Mouse (Mus musculus) embryonic facial prominence, embryonic 11.5 days (tissue): ENCODE measurements around the gene Atp11c. TPM values are rescaled to one million over a fixed set of nuclear protein-coding genes. Genes with fewer than 3 reads are reported as not detected.

Experiments
- ATAC-seq: fragments of 200-750 bp; cut with Nextera tagmentation; replicated peaks from 2 replicates; pipeline ENCODE4 v1.8.0; 2017; ENCODE audit warnings: low read depth; ENCODE audit not compliant: insufficient number of reproducible peaks, low FRiP score, low TSS enrichment
- DNase-seq: peaks from one replicate; pipeline ENCODE4 v3.0.0-alpha.2; 2015; ENCODE audit warnings: low spot score
- H3K27ac ChIP-seq: fragments of 300-500 bp; sonication (generic); replicated peaks from 2 replicates; pipeline ENCODE4 v1.5.1; 2014; ENCODE audit warnings: mild to moderate bottlenecking, low read depth, low read length, control low read depth
- H3K27me3 ChIP-seq: fragments of 300-500 bp; sonication (generic); 2 replicates; pipeline ENCODE4 v1.6.1; 2014; ENCODE audit warnings: mild to moderate bottlenecking, low read length, moderate library complexity, mixed read lengths; ENCODE audit not compliant: control insufficient read depth, insufficient read depth
- H3K36me3 ChIP-seq: fragments of 300-500 bp; sonication (generic); replicated peaks from 2 replicates; pipeline ENCODE4 v1.6.1; 2014; ENCODE audit warnings: low read depth, mild to moderate bottlenecking, low read length, moderate library complexity, mixed read lengths; ENCODE audit not compliant: control insufficient read depth, insufficient read depth
- H3K4me1 ChIP-seq: fragments of 300-500 bp; sonication (generic); 2 replicates; pipeline ENCODE4 v1.6.1; 2014; ENCODE audit warnings: low read length, mixed read lengths; ENCODE audit not compliant: control insufficient read depth, insufficient read depth
- H3K4me2 ChIP-seq: fragments of 300-500 bp; sonication (generic); 2 replicates; pipeline ENCODE4 v1.6.1; 2014; ENCODE audit warnings: low read depth, mild to moderate bottlenecking, control low read depth, low read length, moderate library complexity
- H3K4me3 ChIP-seq: fragments of 300-500 bp; sonication (generic); 2 replicates; pipeline ENCODE4 v1.5.1; 2014; ENCODE audit warnings: low read depth, low read length, control low read depth
- H3K9ac ChIP-seq: fragments of 300-500 bp; sonication (generic); replicated peaks from 2 replicates; pipeline ENCODE4 v1.6.1; 2014; ENCODE audit warnings: mild to moderate bottlenecking, control low read depth, low read length
- H3K9me3 ChIP-seq: fragments of 300-500 bp; sonication (generic); replicated peaks from 2 replicates; pipeline ENCODE4 v1.6.1; 2016; ENCODE audit warnings: mild to moderate bottlenecking, low read length, inconsistent platforms, mixed read lengths; ENCODE audit not compliant: control insufficient read depth
- WGBS: fragments of 180-500 bp; shearing (Covaris S2); extraction: QIAGEN DNeasy Blood & Tissue Kit; methylation state at CpG from one replicate; pipeline ENCODE4 v1.1.7; 2014; 5-methylcytosine and 5-hydroxymethylcytosine counted together
- polyA plus RNA-seq: library from polyadenylated mRNA; unstranded; fragments of >200 nt; fragmentation: Nextera tagmentation; extraction: Ambion mirVana; gene quantifications from 2 replicates; pipeline ENCODE4 v1.2.1, GENCODE M21; 2014

Atp11c gene
- polyA plus RNA-seq, 1 experiment from 2014 or later: 17.0 TPM

- Histone ChIP-seq H3K4me3 (no peak overlapping the region), H3K27ac (no peak overlapping the region), H3K36me3 (no peaks in the 10 kb centered on the region), H3K9ac (no peak overlapping the region), H3K4me2 (no peak overlapping the region), H3K9me3 (no peaks in the 10 kb centered on the region), H3K4me1 (no peaks in the 10 kb centered on the region), H3K27me3 (no peaks in the 10 kb centered on the region)
- DNase-seq (no peak), ATAC-seq (no peak)
These were observed 212.1 kb downstream of the Atp11c start for GRCm38 (mm10) chrX:60380386-60380785.

GRCm38 (mm10) chrX:60348741-60349140 is 243.8 kb downstream of the Atp11c start:
- Histone ChIP-seq H3K9ac (no peak overlapping the region), H3K36me3 (no peaks in the 10 kb centered on the region), H3K4me1 (no peaks in the 10 kb centered on the region), H3K9me3 (no peaks in the 10 kb centered on the region), H3K4me3 (no peak overlapping the region), H3K27me3 (no peaks in the 10 kb centered on the region), H3K4me2 (no peak overlapping the region), H3K27ac (no peak overlapping the region)
- no peak for ATAC-seq
- WGBS: 90% methylated on average over 1 of the region's 1 CpGs
- no peak for DNase-seq

- no peak for DNase-seq
- H3K27ac ChIP-seq: no peak overlapping the region
- H3K4me2 ChIP-seq: no peak overlapping the region
- H3K4me1 ChIP-seq: no peaks in the 10 kb centered on the region
- no peak overlapping the region for H3K9ac ChIP-seq
- no peaks in the 10 kb centered on the region for H3K9me3 ChIP-seq
- H3K4me3 ChIP-seq: no peak overlapping the region
- no peak for ATAC-seq
- H3K27me3 ChIP-seq: no peaks in the 10 kb centered on the region
- H3K36me3 ChIP-seq: no peaks in the 10 kb centered on the region
These were observed 247.1 kb downstream of the Atp11c start for GRCm38 (mm10) chrX:60345447-60345846.

GRCm38 (mm10) chrX:60344991-60345390 is 247.5 kb downstream of the Atp11c start:
- Histone ChIP-seq H3K27ac (no peak overlapping the region), H3K9me3 (no peaks in the 10 kb centered on the region), H3K4me3 (no peak overlapping the region), H3K4me1 (no peaks in the 10 kb centered on the region), H3K27me3 (no peaks in the 10 kb centered on the region), H3K36me3 (no peaks in the 10 kb centered on the region), H3K9ac (no peak overlapping the region), H3K4me2 (no peak overlapping the region)
- 75% methylated on average over 4 of the region's 4 CpGs for WGBS
- DNase-seq (no peak), ATAC-seq (no peak)

GRCm38 (mm10) chrX:60329735-60330134 is 262.8 kb downstream of the Atp11c start:
- H3K4me1 ChIP-seq: no peaks in the 10 kb centered on the region
- no peaks in the 10 kb centered on the region for H3K36me3 ChIP-seq
- no peaks in the 10 kb centered on the region for H3K27me3 ChIP-seq
- DNase-seq (no peak), ATAC-seq (no peak)
- no peak overlapping the region for H3K9ac ChIP-seq
- no peak overlapping the region for H3K4me2 ChIP-seq
- H3K4me3 ChIP-seq: no peak overlapping the region
- no peak overlapping the region for H3K27ac ChIP-seq
- H3K9me3 ChIP-seq: no peaks in the 10 kb centered on the region
- WGBS: 94% methylated on average over 3 of the region's 3 CpGs

- WGBS: 98% methylated on average over 4 of the region's 4 CpGs
- no peak overlapping the region for H3K4me2 ChIP-seq
- H3K27me3 ChIP-seq: no peaks in the 10 kb centered on the region
- H3K36me3 ChIP-seq: no peaks in the 10 kb centered on the region
- DNase-seq (no peak), ATAC-seq (no peak)
- no peak overlapping the region for H3K27ac ChIP-seq
- no peak overlapping the region for H3K4me3 ChIP-seq
- no peak overlapping the region for H3K9ac ChIP-seq
- H3K4me1 ChIP-seq: no peaks in the 10 kb centered on the region
- H3K9me3 ChIP-seq: no peaks in the 10 kb centered on the region
These were observed 271.2 kb downstream of the Atp11c start for GRCm38 (mm10) chrX:60321321-60321720.

GRCm38 (mm10) chrX:60317661-60318060 is 274.8 kb downstream of the Atp11c start:
- WGBS: 93% methylated on average over 3 of the region's 3 CpGs
- H3K4me1 ChIP-seq: no peaks in the 10 kb centered on the region
- H3K27ac ChIP-seq: no peak overlapping the region
- ATAC-seq (no peak), DNase-seq (no peak)
- no peaks in the 10 kb centered on the region for H3K27me3 ChIP-seq
- no peaks in the 10 kb centered on the region for H3K36me3 ChIP-seq
- H3K4me2 ChIP-seq: no peak overlapping the region
- H3K4me3 ChIP-seq: no peak overlapping the region
- H3K9ac ChIP-seq: no peak overlapping the region
- H3K9me3 ChIP-seq: no peaks in the 10 kb centered on the region

- Histone ChIP-seq H3K4me2 (no peak overlapping the region), H3K9ac (no peak overlapping the region), H3K9me3 (no peaks in the 10 kb centered on the region), H3K4me3 (no peak overlapping the region), H3K27me3 (no peaks in the 10 kb centered on the region), H3K36me3 (no peaks in the 10 kb centered on the region), H3K4me1 (no peaks in the 10 kb centered on the region), H3K27ac (no peak overlapping the region)
- no peak for ATAC-seq
- WGBS: 77% methylated on average over 2 of the region's 2 CpGs
- DNase-seq: no peak
These were observed 300.2 kb downstream of the Atp11c start for GRCm38 (mm10) chrX:60292335-60292734.

- Histone ChIP-seq H3K9ac (no peak overlapping the region), H3K9me3 (no peaks in the 10 kb centered on the region), H3K4me2 (no peak overlapping the region), H3K36me3 (no peaks in the 10 kb centered on the region), H3K27me3 (no peaks in the 10 kb centered on the region), H3K4me3 (no peak overlapping the region), H3K4me1 (no peaks in the 10 kb centered on the region), H3K27ac (no peak overlapping the region)
- DNase-seq: no peak
- ATAC-seq: no peak
These were observed 337.2 kb downstream of the Atp11c start for GRCm38 (mm10) chrX:60255346-60255745.
